Comparison of ENCODE assay signal across 8 mouse cellular contexts in the genomic region with DNA sequence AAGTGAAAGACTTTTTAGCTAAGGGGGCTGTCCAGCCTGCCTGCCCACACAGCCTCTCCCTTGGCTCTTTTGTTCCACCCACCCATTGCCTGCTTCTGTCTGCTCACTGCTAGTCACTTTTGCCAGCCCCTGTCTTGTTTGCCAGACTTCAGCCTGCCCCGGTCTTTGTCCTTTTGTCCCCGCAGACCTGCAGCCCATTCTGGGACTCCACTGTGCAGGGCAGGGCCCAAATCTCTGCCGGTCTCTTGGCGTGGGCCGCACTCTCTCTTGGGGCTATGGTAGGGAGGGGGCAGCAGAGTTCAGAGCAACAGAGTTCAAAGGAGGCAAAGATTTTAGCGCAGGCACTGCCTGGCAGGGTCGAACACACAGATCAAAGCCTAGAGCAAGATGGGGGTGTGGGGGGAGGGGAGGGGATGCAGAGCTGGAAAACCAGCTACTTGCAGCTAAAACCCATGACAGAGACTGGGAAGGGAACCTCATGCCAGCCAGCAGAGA. TPM values are rescaled to one million over a fixed set of nuclear protein-coding genes. Genes with fewer than 3 reads are reported as not detected.
DNase-seq lines count a peak whose midpoint lies in the region; ATAC-seq lines count a peak whose summit lies in the region.

No protein-coding gene starts in this region.

- no peaks in the 10 kb centered on the region for H3K9me3 ChIP-seq in lung, embryonic 15.5 days
- H3K9me3 ChIP-seq in heart, embryonic 13.5 days: no peaks in the 10 kb centered on the region

- WGBS in lung, embryonic 15.5 days: 3% methylated on average over 7 of the region's 7 CpGs
- 2% methylated on average over 7 of the region's 7 CpGs for WGBS in heart, embryonic 13.5 days

- no peak for DNase-seq in lung, postnatal 36 days
- peak; percentile 71 for DNase-seq in embryo, embryonic 10 days (ENCODE audit: low spot score)
- DNase-seq in kidney, postnatal 10 days: peak; percentile 33
- DNase-seq in mesoderm, embryonic 11.5 days (ENCODE audit: low read depth, low spot score): peak; percentile 46
- DNase-seq in urinary bladder, postnatal 10 days (ENCODE audit: low spot score): no peak
- DNase-seq in adipocyte (ENCODE audit: low spot score): no peak

- no peaks in the 10 kb centered on the region for H3K36me3 ChIP-seq in lung, embryonic 15.5 days
- H3K36me3 ChIP-seq in heart, embryonic 13.5 days: no peaks in the 10 kb centered on the region

- no peaks in the 10 kb centered on the region for H3K27me3 ChIP-seq in lung, embryonic 15.5 days
- H3K27me3 ChIP-seq in heart, embryonic 13.5 days (replicated peaks): no peaks in the 10 kb centered on the region

- H3K4me2 ChIP-seq in lung, embryonic 15.5 days: peak overlapping the region; percentile 41
- H3K4me2 ChIP-seq in heart, embryonic 13.5 days: peak overlapping the region; percentile 67

- no peaks in the 10 kb centered on the region for H3K4me1 ChIP-seq in lung, embryonic 15.5 days
- H3K4me1 ChIP-seq in heart, embryonic 13.5 days: peaks cover 8% of the 10 kb centered on the region

- no peak overlapping the region for H3K27ac ChIP-seq in lung, embryonic 15.5 days
- H3K27ac ChIP-seq in heart, embryonic 13.5 days (replicated peaks): peak overlapping the region; percentile 41

- no peak overlapping the region for H3K4me3 ChIP-seq in lung, embryonic 15.5 days
- H3K4me3 ChIP-seq in heart, embryonic 13.5 days: peak overlapping the region; percentile 37

- H3K9ac ChIP-seq in lung, embryonic 15.5 days: peak overlapping the region; percentile 13; the same call in 1 of the 2 replicates
- peak overlapping the region; percentile 72 for H3K9ac ChIP-seq in heart, embryonic 13.5 days

- peak; percentile 70; the same call in 1 of the 2 replicates for ATAC-seq in lung, embryonic 15.5 days (ENCODE audit: borderline replicate concordance, extremely low read depth, low FRiP score, low TSS enrichment)
- ATAC-seq in heart, embryonic 13.5 days (ENCODE audit: extremely low read depth, insufficient number of reproducible peaks, low FRiP score, low TSS enrichment): 0 out of 2 replicates have a peak, but pooled peaks have one; percentile 51

RNA-seq across cellular contexts. Expression of a gene that starts 11.2 kb away (rescaled TPM):
- not detected in 2 replicates for polyA plus RNA-seq in lung, embryonic 15.5 days (2015; fragmentation: Nextera tagmentation; extraction: Ambion mirVana)
- polyA plus RNA-seq in heart, embryonic 13.5 days (2015; fragmentation: Nextera tagmentation; extraction: Ambion mirVana): not detected in 2 replicates

RNA-seq across cellular contexts. Expression of a gene that starts 20.0 kb away (rescaled TPM):
- not detected in 2 replicates for polyA plus RNA-seq in lung, embryonic 15.5 days (2015; fragmentation: Nextera tagmentation; extraction: Ambion mirVana)
- not detected in 2 replicates for polyA plus RNA-seq in heart, embryonic 13.5 days (2015; fragmentation: Nextera tagmentation; extraction: Ambion mirVana)

RNA-seq across cellular contexts. Expression of a gene that starts 37.9 kb away (rescaled TPM):
- not detected in 2 replicates for polyA plus RNA-seq in lung, embryonic 15.5 days (2015; fragmentation: Nextera tagmentation; extraction: Ambion mirVana)
- not detected in 2 replicates for polyA plus RNA-seq in heart, embryonic 13.5 days (2015; fragmentation: Nextera tagmentation; extraction: Ambion mirVana)

Comparison
In these comparisons a context has a peak if more than half of its experiments do, and no peak if none do; other contexts are left out.
1. DNase-seq: peak in embryo, embryonic 10 days (single experiment), kidney, postnatal 10 days (single experiment) and mesoderm, embryonic 11.5 days (single experiment); none in lung, postnatal 36 days (single experiment), urinary bladder, postnatal 10 days (single experiment) and adipocyte (single experiment).